Mouse (Mus musculus): ENCODE data around the gene Krtap7-1. TPM values are rescaled to one million over a fixed set of nuclear protein-coding genes. Genes with fewer than 3 reads are reported as not detected.

The Krtap7-1 gene
- total RNA-seq (2021) = not detected

DNA sequence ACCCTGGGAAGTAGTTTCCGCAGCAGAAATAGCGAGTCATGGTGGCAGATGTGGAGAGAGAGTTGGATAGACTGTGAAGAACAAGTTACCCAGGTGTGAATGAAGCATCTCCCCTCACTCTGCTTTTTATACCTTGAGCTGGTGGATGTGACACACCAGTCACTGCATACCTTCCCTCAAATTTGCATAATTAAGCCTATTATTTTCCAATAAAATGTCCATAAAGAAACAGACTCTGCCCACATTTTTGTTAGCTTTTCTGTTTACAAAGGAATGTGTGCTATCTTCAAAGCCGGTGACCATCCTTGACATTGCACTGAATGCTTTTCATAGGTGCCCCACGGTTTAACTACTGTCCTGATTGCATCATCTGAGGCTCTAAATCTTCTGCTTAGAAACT lies at the start of gene Krtap7-1:
Krtap7-1 (minus strand) TSS at position 101 of the 400 bp plus-strand sequence.
- DNase-seq = no peak

DNA sequence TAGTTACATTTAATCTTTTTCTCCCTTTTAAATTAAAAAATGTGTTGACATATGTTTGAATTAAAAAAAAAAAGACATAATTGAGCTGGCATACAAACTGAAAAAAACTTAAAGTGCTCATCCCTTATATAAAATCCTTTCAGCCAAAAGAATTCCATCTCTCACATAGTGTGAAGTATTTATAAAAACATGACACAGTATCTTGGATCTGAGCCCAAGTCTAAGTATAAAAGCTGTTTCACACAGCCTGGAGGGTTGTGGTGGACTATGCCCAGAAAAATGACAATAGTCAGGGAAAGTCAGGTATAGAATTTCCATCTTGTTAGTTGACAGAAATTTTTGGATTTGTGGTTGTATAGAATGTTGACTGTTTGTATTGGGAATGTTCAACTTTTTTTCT lies 42.2 kb upstream of the Krtap7-1 start:
- no peak for DNase-seq

DNA sequence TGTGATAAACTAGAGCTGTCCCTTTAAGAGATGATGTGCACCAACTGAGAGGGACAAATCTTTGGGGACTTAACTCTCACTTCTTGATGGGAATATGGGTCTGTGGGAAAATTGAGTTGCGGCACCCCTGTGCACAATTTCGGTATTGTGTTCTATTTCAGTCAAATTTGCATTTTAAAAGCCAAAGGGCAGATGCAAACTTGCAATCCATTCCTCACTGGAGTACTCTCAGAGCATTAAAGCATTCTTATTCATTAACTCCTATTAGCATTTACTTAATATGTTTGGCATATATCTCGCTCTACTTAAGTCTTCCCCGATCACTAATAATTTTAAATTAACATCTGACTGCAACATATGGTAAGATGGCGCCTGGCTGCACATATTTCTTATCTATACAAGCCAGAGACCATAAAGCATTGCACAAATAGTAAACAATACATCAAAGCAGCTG lies 29.9 kb upstream of the Krtap7-1 start:
- no peak for DNase-seq

DNA sequence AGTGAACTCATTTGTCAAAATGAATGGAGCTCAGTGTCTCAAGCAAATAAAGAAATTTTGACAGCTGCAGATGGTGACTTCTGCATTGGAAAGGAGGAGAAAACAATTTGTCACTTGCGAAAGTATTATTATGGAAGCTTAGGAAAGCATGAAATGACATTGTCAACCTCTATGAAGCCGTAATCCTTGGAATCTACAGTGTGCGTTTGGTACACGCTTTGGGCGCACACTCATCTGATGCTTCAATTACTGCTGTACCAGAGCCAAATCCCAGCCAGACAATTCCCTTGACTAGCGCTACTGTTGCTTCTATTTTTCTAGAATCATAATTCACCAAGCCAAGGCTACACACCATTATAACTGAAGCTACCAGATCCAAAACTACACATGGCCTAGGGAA lies 29.2 kb upstream of the Krtap7-1 start:
- DNase-seq = no peak

DNA sequence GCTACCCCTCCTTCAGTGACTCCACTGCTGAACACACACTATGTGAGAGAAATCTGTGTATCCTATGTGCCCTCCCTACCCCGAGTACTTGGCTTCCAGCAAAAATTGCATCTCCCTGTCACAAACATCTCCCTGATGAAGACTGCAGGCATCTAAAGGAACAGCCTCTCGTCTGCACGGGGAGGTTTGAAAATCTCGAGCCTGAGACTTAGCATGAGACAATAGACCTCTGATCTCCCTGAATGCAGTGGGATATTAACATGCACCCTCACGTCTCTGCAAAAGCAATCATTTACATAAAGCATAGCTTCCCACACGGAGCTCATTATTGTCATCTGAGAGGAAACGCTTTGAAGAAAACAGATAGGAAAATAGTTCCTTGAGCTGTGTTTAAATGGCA lies 22.4 kb upstream of the Krtap7-1 start:
- DNase-seq = peak in 1 of 2 experiments; percentile 9

DNA sequence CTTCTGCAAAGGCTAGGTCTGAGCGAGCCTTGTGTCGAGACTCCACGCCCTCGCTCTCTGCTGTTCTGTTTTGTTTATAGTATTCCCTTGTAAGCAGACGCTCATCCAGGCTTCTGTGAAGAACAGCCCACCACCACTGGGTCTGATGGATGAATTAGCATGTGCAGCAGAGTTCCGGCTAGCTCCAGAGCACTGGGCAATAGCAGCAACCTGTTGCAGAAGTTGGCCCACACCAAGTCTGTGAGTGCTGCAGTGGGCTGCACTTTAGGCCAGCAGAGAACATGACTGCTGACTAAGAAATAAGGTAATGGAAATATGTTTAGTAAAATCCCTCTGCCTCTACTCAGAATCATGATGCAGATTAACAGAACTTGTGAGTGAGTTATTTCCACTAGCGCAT lies 21.7 kb upstream of the Krtap7-1 start:
- no peak for DNase-seq

DNA sequence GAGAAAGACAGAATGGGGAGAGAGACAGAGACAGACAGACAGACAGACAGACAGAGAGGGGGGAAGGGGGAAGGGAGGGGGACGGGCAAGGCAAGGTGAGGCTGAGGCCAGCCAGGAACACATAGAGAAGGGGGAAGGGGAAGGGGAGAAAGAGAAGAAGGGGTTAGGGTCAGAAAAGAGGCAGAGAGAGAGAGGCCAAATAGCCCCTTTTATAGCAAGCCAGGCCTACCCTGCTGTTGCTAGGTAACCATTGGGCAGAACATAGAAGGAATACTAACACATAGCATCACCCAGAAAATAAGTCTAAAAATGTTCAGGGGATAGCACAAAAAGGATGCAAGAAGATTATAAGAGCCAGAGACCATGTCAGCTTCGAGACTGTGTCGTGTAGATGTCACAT lies 20.3 kb upstream of the Krtap7-1 start:
- DNase-seq = no peak

DNA sequence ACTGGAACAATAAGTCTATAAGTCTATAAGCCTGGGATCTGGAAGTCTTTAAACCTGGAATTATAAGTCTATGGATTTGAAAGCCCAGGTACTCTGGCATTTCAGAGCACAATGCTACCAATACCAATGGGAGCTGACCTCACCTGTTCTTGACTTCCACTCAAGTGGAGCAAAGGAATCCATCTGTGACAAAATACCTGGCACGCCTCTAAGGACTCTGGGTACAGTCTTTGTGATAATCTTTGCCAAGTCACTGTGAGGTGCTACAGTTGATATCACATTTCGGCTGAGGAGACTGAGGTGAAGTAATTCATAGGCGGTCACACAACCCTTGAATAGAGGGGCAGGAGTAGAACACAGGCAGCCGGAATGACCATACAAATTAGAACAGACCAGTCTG lies 12.9 kb upstream of the Krtap7-1 start:
- DNase-seq = no peak

DNA sequence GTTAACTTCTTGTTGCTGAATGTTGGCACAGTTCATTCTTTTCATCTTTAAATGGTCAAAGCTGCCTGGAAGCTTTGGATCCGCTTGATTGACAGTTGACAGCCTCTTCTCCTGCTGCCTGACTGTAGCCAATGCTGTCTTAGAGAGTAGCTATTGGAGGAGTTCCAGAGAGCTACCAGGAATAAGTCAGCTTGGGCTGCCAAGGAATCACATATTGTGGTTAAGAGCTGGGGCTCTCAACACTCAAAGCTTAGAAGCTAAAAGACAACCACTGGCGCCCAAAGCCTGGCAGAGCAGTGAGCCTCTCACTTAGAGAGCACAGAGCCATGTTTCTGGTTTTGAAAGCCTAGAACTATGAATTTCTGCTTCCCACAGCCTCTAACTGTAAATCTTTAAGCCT lies 12.4 kb upstream of the Krtap7-1 start:
- no peak for DNase-seq

DNA sequence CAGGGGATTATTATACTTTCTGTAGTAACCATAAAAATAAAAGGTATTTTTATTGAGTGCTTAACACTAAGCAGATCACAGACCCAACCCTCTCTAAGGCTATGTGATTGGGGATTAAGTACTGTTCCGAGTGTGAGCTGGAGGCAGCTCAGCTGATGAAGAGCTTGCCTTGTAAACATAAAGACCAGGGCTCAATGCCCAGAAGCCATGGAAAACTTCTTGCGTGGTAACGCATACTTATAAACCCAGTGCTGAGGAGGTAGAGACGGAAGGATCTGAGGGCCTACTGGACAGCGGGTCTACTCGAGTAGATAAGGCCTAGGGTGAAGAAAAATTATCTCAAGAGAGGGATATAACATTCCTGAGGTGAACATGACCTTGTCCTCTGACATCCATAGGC lies 12.0 kb upstream of the Krtap7-1 start:
- DNase-seq = no peak

DNA sequence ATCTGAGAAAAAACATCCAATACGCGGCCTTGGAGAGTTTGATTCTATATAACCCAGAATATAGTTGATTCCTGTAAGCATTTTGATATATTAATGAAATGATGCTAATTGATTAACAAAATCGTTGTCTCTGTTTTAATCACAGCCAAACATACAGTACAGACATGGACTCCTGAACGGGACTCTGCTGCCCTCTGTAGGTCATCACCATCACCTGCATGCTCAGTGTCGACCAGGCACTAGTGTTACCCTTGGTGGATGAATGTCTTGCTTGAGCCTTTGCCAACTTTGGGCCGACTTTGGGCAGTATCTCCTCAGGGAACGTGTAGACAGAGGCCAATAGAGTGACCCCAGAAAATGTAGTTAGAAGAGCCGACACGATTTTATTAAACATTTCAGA lies 9.5 kb upstream of the Krtap7-1 start:
- peak; percentile 25 to 29 for DNase-seq

DNA sequence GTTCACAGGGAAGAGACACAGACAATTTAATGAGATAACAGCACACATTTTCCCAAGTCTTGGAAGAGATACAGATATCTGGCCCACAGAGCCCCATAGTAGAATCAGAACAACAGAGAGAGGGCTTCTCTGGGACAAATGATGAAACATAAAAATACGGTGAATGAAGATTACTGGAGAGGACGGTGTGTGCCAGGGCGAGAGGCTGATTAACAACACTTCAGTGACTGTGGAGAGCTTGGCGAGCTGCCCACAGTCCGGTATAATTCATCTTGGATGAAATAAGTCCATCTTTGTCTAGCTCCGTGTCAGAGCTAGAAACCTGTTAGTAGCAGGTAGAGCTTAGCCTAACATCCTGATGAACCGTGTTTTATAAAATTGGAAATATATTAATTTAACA lies 5.3 kb upstream of the Krtap7-1 start:
- no peak for DNase-seq

DNA sequence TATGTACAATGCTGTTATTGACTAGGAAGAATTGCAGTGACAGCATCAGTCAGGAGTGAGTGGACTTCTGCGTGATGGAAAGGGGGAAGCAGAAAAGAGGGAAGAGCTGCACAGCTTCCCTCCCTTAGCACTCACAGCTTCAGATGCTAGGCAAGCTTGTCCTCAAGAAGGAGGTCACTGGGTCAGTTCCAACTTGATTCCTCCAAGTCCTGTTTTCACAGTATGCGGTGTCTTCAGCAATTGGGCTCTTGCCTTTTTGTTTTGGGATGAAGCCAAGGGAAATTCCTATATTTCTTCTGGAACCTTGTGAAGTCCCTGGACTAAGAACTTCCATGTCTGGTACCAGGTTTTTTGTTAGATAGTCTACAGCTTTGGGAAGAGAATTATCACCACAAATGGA lies 4.6 kb downstream of the Krtap7-1 start:
- DNase-seq = no peak

DNA sequence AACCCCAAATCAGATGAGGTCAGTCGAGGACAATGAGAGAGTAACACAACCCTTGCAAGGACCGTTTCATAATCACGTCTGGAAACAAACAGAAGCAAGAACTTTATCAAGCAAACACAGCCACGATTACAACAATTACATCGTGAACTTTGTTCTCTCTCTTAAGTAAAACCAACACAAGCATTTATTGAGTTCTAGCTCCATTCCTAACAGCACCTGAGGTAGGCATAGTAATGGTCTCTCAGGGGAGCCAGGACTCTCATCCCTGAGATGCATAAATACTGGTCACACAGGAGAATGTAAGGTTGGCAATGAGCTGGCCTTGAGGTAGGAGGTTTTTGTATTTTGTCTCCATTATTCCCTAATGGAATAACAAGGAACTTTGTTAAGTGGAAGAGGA lies 6.3 kb downstream of the Krtap7-1 start:
- DNase-seq = no peak

DNA sequence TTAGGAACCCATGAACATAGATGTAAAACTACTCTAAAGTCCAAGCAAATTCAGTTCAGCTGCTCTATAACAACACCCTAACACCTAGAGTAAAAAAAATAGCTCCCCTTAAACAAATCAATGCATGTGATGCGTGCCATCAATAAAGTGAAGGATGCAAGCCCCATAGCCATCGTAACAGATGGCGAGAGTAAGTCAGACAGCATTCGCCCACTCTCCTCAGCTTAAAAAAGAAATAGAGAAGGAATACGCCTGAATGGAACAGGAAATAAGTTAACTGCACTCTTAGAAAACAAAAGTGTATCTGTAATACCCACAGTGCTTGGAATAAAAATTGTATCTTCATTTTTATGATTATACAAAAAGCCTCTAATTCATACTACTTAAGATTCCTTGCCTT lies 11.1 kb downstream of the Krtap7-1 start:
- DNase-seq = no peak

DNA sequence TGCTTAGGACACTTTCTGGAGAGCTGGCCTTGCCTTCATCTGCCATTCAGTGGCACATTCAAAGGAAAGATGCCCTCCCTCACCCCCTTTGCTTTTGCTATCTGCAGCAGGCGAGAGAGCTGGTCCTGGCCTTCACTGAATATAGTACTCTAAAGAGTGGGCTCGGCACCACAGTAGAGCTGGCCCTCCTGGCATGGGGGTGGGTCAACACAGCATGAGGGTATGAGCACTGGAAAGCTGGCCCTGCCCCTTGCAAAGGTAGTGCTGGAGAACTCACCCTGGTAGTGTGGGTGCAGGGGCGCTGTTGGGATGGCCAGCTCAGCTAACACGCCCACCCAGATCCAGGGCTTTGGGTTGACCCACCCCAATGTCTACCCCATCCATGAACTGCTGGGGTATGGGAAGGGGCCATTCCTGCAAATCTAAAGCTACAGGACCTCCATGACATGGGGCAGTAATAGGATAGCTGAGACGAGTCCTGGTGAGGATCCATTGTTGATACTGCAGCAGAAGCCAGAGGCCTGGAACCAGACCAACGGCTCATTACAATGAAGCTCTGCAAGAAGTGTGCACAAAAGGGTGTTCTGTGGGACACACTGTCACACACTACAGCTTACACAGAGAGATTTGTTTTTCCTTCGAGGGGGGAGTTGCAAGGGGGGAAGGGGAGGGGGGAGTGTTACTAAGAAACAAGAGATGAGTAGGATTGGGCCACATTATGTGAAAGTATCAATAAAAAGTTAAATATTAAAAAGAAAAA lies 12.5 kb downstream of the Krtap7-1 start:
- peak in 1 of 2 experiments; percentile 2 for DNase-seq

DNA sequence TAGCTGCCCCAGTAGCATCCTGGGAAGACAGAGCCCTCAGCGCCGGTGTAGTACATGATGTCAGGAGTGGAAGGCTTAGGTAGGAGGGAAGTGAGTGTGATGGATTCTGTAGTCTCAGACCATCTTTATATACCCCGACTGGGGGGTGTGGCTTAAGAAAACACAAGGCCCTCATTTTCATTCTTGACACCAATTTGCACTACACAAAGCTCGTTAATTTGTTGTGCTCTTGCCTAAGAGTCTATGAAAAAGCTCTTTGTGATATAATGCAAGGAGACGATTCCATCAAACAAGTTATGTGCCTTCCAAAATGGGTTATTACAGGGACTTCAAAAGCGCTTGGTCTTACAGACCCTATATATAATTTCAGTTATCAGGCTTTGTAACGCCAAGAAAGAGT lies 20.3 kb downstream of the Krtap7-1 start, which contains the start of gene Krtap8-1:
Krtap8-1 (minus strand) TSS at position 101 of the 400 bp plus-strand sequence.
- no peak for DNase-seq

DNA sequence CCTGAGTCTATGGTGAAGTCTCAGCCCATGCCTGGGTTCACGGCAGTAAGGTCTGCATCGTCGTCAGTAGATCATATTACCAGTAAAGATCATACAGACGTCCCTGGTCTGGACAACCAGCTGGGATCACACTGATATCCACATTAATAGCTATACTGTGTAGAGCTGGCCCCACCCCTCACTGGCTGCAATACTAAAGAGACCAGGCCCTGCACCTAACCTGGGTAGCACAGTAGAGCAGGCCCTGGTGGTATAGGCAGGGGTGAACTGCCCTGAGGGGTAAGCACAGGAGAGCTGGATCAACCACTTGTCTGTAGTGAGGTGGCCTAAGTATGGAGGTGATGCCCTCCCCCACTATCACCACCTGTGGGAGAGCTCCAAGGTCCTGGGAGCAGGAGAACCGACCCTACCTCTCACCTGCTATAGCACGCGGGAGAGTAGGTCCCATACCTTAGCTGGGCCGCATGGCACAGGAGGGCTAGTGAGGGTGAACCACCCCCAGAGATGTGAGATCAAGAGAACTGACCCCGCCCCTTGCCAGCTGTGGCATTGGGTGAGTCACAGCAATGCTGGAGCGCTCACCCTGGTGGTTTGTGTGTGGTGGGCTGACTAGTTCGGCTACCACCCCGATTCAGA lies 30.3 kb downstream of the Krtap7-1 start:
- no peak for DNase-seq

DNA sequence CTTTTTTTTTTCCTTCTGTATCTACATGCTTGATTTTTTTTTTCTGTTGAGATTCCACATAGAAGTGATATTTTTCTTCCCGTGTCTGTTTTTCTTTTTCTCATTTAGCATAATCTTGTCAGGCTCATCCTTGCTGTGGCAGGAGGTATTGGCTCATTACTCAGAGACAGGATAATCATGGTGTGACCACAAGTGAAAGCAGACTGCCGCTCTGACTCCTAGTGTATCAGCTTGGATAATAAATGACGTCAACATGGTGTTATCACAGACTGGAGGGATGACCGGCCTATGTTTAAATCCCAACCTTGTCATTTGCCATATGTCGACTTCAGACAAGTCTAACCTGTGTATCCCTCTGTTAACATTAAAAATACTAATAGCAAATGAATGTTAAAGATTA lies 46.9 kb downstream of the Krtap7-1 start:
- no peak for DNase-seq

Other genes with a start within 250 kb of the Krtap7-1 start
- not detected for gene Krtap21-1, start 104.5 kb downstream of the Krtap7-1 start, total RNA-seq (2021)
- gene Krtap6-2, start 88.2 kb downstream of the Krtap7-1 start, total RNA-seq (2021) = not detected
- not detected for gene Krtap8-1, start 20.4 kb downstream of the Krtap7-1 start, total RNA-seq (2021)
- not detected for gene Krtap11-1, start 62.9 kb upstream of the Krtap7-1 start, total RNA-seq (2021)

Data from layer of hippocampus, postnatal 36 days (tissue).